In the genomic region with DNA sequence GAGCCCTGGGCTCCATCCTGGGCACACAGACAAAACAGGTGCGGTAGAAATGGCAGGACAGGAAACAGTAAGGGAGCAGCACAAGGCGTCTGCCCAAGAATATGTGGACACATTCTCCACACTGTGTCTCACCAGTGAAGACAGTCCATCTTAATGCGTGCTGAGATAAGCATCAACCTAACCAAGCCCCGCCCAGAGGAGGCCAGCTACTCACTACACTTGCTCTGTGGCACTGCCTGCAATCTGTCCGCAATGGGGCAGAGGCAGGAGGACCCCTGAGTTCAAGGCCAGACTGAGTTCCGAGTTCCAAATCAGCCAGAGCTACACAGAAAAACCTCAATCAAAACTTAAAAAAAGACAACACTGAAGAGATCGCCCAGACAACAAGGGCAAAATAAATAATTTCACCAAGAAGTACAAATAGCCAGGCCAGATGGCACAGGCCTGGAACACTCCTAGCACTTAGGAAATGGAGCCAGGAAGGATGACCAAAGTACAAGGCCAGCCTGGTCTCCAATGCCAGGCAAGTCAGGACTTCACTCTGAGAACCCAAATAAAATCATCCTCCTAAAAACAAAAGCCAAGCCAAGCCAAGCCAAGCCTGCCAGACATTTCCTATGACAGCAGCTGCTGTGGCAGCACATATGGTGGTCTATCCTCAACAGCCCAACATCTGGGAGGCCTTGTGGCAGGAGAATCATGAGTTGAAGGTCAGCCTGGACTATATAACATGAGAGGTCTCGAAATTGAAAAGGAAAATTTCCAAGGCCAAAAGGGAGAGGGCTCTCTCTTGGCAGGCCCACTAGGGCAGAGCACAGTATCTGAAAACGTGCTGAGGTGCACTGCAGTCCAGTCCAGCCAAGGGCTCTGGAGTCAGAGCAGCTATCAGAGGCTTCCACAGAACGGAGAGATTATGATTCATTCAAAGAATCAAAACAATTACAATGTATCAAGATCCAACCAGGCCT, we compare ENCODE assay signal across 11 mouse cellular contexts. TPM values are rescaled to one million over a fixed set of nuclear protein-coding genes. Genes with fewer than 3 reads are reported as not detected.
A peak's percentile ranks its signal among the peaks of the same experiment; 100 is the strongest.
DNase-seq lines count a peak whose midpoint lies in the region; ATAC-seq and TF ChIP-seq lines count a peak whose summit lies in the region.
"Had no signal": no experiment of that assay in that cellular context is flagged by ENCODE, and none has a peak within 500 bp of the region (broad histone marks: within the 10 kb centered on the region; RNA-seq: fewer than 3 reads in every experiment).

No protein-coding gene starts in this region.

- no peak for TF ChIP-seq CTCF in liver, adult 2 months (IDR thresholded peaks at IDR 0.05; ENCODE audit: low read depth, low read length)

- H3K36me3 ChIP-seq in liver, adult 2 months (ENCODE audit: control insufficient read depth, insufficient read depth, low read length), result no peaks in the 10 kb centered on the region; the same call in 1 of the 2 replicates
- H3K36me3 ChIP-seq in liver, embryonic 11.5 days (ENCODE audit: control insufficient read depth, insufficient read depth, low read length), result no peaks in the 10 kb centered on the region

- DNase-seq in gastrocnemius, postnatal 25 days, result peak; percentile 15
- DNase-seq in gastrocnemius, postnatal 14 days, result no peak
- peak; percentile 87 for DNase-seq in liver, adult 2 months (ENCODE audit: extremely low read depth, low read depth, low spot score)
- no peak for DNase-seq in liver, embryonic 11.5 days (ENCODE audit: low spot score)
- DNase-seq in adipocyte (ENCODE audit: low spot score), result peak; percentile 69
- peak; percentile 75 for DNase-seq in cerebellum, adult 9-11 months
- no peak for DNase-seq in retina, postnatal 1 day
- DNase-seq in thymus, postnatal 10 days (ENCODE audit: low spot score in 2 of 2), result no peak
- DNase-seq: thymus, adult 18-20 months had no signal

- TF ChIP-seq POLR2A in liver, adult 2 months (IDR thresholded peaks at IDR 0.05; ENCODE audit: extremely low read depth, insufficient read depth, low read length), result no peak

- intact Hi-C loops in gastrocnemius, postnatal 14 days (cut with DNase I; ENCODE audit: low total_unique reads), result no loop called here

- peaks cover 49% of the 10 kb centered on the region for H3K4me1 ChIP-seq in liver, adult 2 months (ENCODE audit: control insufficient read depth, insufficient read depth, low read length)
- H3K4me1 ChIP-seq in liver, embryonic 11.5 days (replicated peaks; ENCODE audit: control insufficient read depth, insufficient read depth, low read length), result peaks cover 29% of the 10 kb centered on the region

- no peak for ATAC-seq in liver, embryonic 11.5 days (replicated peaks; ENCODE audit: low FRiP score)
- ATAC-seq: intestine, embryonic 16.5 days had no signal

- no peak overlapping the region for H3K4me3 ChIP-seq in liver, adult 2 months (ENCODE audit: insufficient read depth, low read depth, low read length)
- no peak overlapping the region for H3K4me3 ChIP-seq in liver, embryonic 11.5 days (ENCODE audit: low read depth, low read length)

- H3K27me3 ChIP-seq in liver, adult 2 months (ENCODE audit: control insufficient read depth, insufficient read depth, low read length), result no peaks in the 10 kb centered on the region
- no peaks in the 10 kb centered on the region for H3K27me3 ChIP-seq in liver, embryonic 11.5 days (replicated peaks; ENCODE audit: control insufficient read depth, insufficient read depth, low read length)

- H3K27ac ChIP-seq in liver, adult 2 months (replicated peaks; ENCODE audit: insufficient read depth, low read depth, low read length), result peak overlapping the region; percentile 76
- no peak overlapping the region for H3K27ac ChIP-seq in liver, embryonic 11.5 days (ENCODE audit: low read depth, low read length)
- H3K27ac ChIP-seq: macrophage had no signal

- WGBS in liver, adult 2 months, result 32% methylated on average over 10 of the region's 10 CpGs
- whole genome bisulfite sequencing in liver, embryonic 11.5 days, result 66% methylated on average over 10 of the region's 10 CpGs

- H3K9ac ChIP-seq in liver, adult 2 months (ENCODE audit: low read depth, low read length), result 0 out of 2 replicates have a peak overlapping the region, but pooled peaks have one; percentile 7
- no peak overlapping the region; the same call in 1 of the 2 replicates for H3K9ac ChIP-seq in liver, embryonic 11.5 days (ENCODE audit: low read depth, low read length)

- no peaks in the 10 kb centered on the region for H3K9me3 ChIP-seq in liver, embryonic 11.5 days (ENCODE audit: control insufficient read depth, low read length)

- peaks cover 54% of the 10 kb centered on the region for H3K79me2 ChIP-seq in liver, adult 2 months (ENCODE audit: control insufficient read depth, insufficient read depth, low read length)

- H3K4me2 ChIP-seq in liver, embryonic 11.5 days, result no peak overlapping the region

RNA-seq across cellular contexts. Expression of gene D17Wsu92e, which starts 15.4 kb away (rescaled TPM):
- total RNA-seq in gastrocnemius, postnatal 25 days (2021), result 100 to 1,000 TPM; 125 to 149 TPM
- 10 to 100 TPM; 79.7 to 85.1 TPM for total RNA-seq in gastrocnemius, postnatal 14 days (2021)
- 93.0 and 117 TPM in 2 replicates for total RNA-seq in liver, adult 2 months (2014; rRNA removed)
- 159 and 178 TPM in 2 replicates for polyA plus RNA-seq in liver, adult 2 months (2012; rRNA removed)
- 19.2 and 22.7 TPM in 2 replicates for polyA plus RNA-seq in liver, embryonic 11.5 days (2014; fragmentation: Nextera tagmentation; extraction: Ambion mirVana)

RNA-seq across cellular contexts. Expression of gene Snrpc, which starts 32.9 kb away (rescaled TPM):
- 10 to 100 TPM; 62.8 to 63.4 TPM for total RNA-seq in gastrocnemius, postnatal 25 days (2021)
- total RNA-seq in gastrocnemius, postnatal 14 days (2021), result 10 to 100 TPM; 79.1 to 81.2 TPM
- 24.4 and 27.1 TPM in 2 replicates for total RNA-seq in liver, adult 2 months (2014; rRNA removed)
- polyA plus RNA-seq in liver, adult 2 months (2012; rRNA removed), result 42.2 and 49.6 TPM in 2 replicates
- 305 and 315 TPM in 2 replicates for polyA plus RNA-seq in liver, embryonic 11.5 days (2014; fragmentation: Nextera tagmentation; extraction: Ambion mirVana)

RNA-seq across cellular contexts. Expression of gene Uhrf1bp1, which starts 51.2 kb away (rescaled TPM):
- 10 to 100 TPM; 21.5 to 24.4 TPM for total RNA-seq in gastrocnemius, postnatal 25 days (2021)
- total RNA-seq in gastrocnemius, postnatal 14 days (2021), result 10 to 100 TPM; 15.8 to 16.6 TPM
- 5.0 and 5.5 TPM in 2 replicates for total RNA-seq in liver, adult 2 months (2014; rRNA removed)
- polyA plus RNA-seq in liver, adult 2 months (2012; rRNA removed), result 7.0 and 7.2 TPM in 2 replicates
- polyA plus RNA-seq in liver, embryonic 11.5 days (2014; fragmentation: Nextera tagmentation; extraction: Ambion mirVana), result 9.2 and 9.4 TPM in 2 replicates

Comparison
In these comparisons a context has a peak if more than half of its experiments do, and no peak if none do; other contexts are left out.
1. DNase-seq: peak in gastrocnemius, postnatal 25 days (single experiment), liver, adult 2 months (single experiment), adipocyte (single experiment) and cerebellum, adult 9-11 months (single experiment); none in gastrocnemius, postnatal 14 days (single experiment), liver, embryonic 11.5 days (single experiment), retina, postnatal 1 day (single experiment) and thymus, postnatal 10 days (0 of 2).